Mouse (Mus musculus) hindbrain, postnatal 0 days (tissue): ENCODE data around the gene Slc39a9. TPM values are rescaled to one million over a fixed set of nuclear protein-coding genes. Genes with fewer than 3 reads are reported as not detected.
A peak's percentile ranks its signal among the peaks of the same experiment; 100 is the strongest.

Experiments
- ATAC-seq: fragments of 200-750 bp; cut with Nextera tagmentation; 2 replicates; pipeline ENCODE4 v1.8.0; 2017; ENCODE audit warnings: mild to moderate bottlenecking, moderate TSS enrichment, moderate library complexity
- DNase-seq: peaks from one replicate; pipeline ENCODE4 v3.0.0-alpha.2; 2015; ENCODE audit warnings: low spot score
- H3K27ac ChIP-seq: fragments of 300-500 bp; sonication (generic); 2 replicates; pipeline ENCODE4 v1.5.1; 2014; ENCODE audit warnings: mild to moderate bottlenecking
- H3K27me3 ChIP-seq: fragments of 300-500 bp; sonication (generic); 2 replicates; pipeline ENCODE4 v1.6.1; 2014; ENCODE audit warnings: low read length, mixed read lengths; ENCODE audit not compliant: insufficient read depth
- H3K36me3 ChIP-seq: fragments of 300-500 bp; sonication (generic); 2 replicates; pipeline ENCODE4 v1.6.1; 2014; ENCODE audit warnings: low read length, mixed read lengths; ENCODE audit not compliant: insufficient read depth
- H3K4me1 ChIP-seq: fragments of 300-500 bp; sonication (generic); 2 replicates; pipeline ENCODE4 v1.6.1; 2014; ENCODE audit warnings: antibody characterized with exemption, low read length, mixed read lengths; ENCODE audit not compliant: insufficient read depth
- H3K4me2 ChIP-seq: fragments of 300-500 bp; sonication (generic); 2 replicates; pipeline ENCODE4 v1.6.1; 2014; ENCODE audit warnings: low read depth, mild to moderate bottlenecking, low read length, moderate library complexity, mixed read lengths
- H3K4me3 ChIP-seq: fragments of 300-500 bp; sonication (generic); 2 replicates; pipeline ENCODE4 v1.5.1; 2014; ENCODE audit warnings: low read length
- H3K9ac ChIP-seq: fragments of 300-500 bp; sonication (generic); replicated peaks from 2 replicates; pipeline ENCODE4 v1.6.1; 2014; ENCODE audit warnings: mild to moderate bottlenecking, low read length, moderate library complexity, mixed read lengths
- H3K9me3 ChIP-seq: fragments of 300-500 bp; sonication (generic); 2 replicates; pipeline ENCODE4 v1.6.1; 2016; ENCODE audit warnings: low read length, mixed read lengths
- CTCF ChIP-seq: IDR thresholded peaks from 2 replicates; pipeline ENCODE4 v1.5.1; 2016; ENCODE audit warnings: antibody characterized with exemption, control low read depth, low read depth
- WGBS: fragments of 180-500 bp; shearing (Covaris S2); extraction: QIAGEN DNeasy Blood & Tissue Kit; methylation state at CpG from one replicate; pipeline ENCODE4 v1.1.7; 2014; 5-methylcytosine and 5-hydroxymethylcytosine counted together
- polyA plus RNA-seq: library from polyadenylated mRNA; unstranded; fragments of >200 nt; fragmentation: Nextera tagmentation; extraction: Ambion mirVana; gene quantifications from 2 replicates; pipeline ENCODE4 v1.2.1, GENCODE M21; 2015
- total RNA-seq: library from RNA; depleted of rRNA; stranded (reverse); fragments of >200 nt; gene quantifications from 2 replicates; pipeline ENCODE4 v1.2.3, GENCODE M21; 2014

The Slc39a9 gene
- total and polyA plus RNA-seq, 2 experiments from 2014 or later: 17.7 to 19.4 TPM

DNA sequence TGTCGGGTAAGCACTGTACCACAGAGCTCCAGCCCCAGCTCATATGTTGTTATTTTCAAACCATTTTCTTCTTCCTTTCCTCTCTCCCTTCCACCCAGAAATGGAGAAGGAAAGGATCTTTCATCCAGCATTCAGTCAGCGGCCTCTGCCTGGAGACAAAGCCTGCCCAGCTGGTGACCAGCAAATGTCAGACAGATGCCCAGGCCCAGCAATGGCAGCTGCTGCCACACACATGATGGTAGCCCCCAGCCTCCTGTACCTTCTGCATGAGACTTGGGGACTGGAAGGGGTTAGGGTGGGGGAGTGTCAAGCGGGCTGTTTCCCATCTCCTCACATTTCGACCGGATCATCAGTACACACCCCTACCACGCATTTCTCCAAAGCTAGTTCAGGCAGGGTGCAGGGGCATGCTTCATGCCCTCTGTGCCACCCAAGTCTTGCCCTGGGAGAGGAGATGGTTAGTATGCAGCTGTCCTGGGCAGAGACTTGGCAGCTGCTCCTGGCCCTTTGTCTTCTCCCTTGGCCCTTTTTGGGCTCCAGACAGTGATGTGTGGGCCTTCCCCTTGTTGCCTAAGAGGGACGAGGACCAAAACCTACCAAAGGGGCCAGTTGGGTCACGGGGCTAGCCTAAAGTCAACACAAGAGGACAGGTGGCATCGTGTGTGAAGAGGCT, 42.0 kb upstream of the Slc39a9 start:
- no peak for TF ChIP-seq CTCF
- ATAC-seq (peak; percentile 30; the same call in 1 of the 2 replicates), DNase-seq (peak; percentile 39)
- Histone ChIP-seq H3K4me3 (no peak overlapping the region), H3K9ac (no peak overlapping the region), H3K27ac (no peak overlapping the region), H3K27me3 (no peaks in the 10 kb centered on the region), H3K36me3 (no peaks in the 10 kb centered on the region), H3K4me1 (peaks cover 8% of the 10 kb centered on the region), H3K4me2 (no peak overlapping the region), H3K9me3 (no peaks in the 10 kb centered on the region)
- 65% methylated on average over 9 of the region's 9 CpGs for WGBS

DNA sequence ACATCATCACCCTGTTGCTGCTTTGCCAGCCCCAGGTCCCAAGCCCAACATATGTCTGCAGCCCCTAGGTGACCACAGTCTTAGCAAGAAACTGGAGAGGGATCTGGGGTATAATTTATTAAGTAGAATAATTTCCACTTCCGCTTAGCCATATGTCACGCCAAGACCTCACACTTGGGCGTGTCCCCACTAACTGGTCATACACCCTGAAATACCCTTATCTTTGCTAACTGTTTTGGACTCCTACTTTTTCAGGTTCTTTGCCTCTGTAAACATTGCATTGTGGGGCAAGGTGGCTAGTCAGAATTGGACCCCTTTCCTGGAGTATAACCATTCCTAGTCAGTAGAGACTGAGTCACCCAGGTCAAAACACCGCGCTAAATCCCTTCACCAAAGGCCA, 41.3 kb upstream of the Slc39a9 start:
- no peaks in the 10 kb centered on the region for H3K36me3 ChIP-seq
- DNase-seq: no peak
- no peak overlapping the region for H3K4me3 ChIP-seq
- no peak for TF ChIP-seq CTCF
- no peak for ATAC-seq
- H3K9ac ChIP-seq: no peak overlapping the region
- H3K27ac ChIP-seq: no peak overlapping the region
- no peak overlapping the region for H3K4me2 ChIP-seq
- no peaks in the 10 kb centered on the region for H3K9me3 ChIP-seq
- peaks cover 8% of the 10 kb centered on the region for H3K4me1 ChIP-seq
- WGBS: 96% methylated on average over 5 of the region's 5 CpGs
- H3K27me3 ChIP-seq: no peaks in the 10 kb centered on the region

DNA sequence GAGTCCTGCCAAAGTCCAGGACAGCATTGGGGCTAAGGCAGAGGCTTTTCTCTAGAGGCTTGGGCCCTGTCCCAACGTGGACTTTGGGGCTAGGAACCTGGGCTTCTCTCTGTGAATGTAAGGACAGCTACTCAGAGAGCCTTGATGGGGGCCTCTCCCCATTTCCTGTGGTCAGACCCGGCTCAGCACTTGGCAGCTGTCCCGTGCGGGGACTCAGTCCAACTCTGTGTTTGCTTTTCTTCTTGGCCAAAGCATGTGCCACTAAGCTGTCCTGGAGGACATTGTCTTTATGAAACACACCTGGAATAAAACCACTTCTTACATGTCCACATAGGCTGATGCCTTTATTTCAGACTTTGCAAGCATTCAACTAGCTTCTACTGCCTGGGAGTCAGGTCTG, 40.1 kb upstream of the Slc39a9 start:
- H3K27ac ChIP-seq: peak overlapping the region; percentile 23; the same call in 1 of the 2 replicates

DNA sequence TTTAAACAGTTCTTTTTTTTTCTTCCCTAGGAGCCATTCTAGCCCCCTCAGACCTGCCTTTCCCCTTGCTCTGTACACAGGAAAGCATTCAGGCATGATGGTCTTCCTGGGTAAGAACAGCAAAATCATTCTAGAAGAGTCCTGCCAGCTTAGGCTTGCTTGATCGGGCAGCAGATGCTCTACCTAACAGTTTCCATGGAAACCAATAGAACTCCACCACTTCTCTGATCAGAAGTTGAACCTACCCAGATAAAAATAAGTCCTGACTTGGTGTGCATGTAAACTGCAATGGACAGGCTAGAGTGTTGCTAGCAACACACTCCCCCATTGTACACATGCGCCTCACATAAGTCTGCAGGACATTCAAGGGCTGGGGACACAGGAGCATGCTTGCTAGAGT, 39.5 kb upstream of the Slc39a9 start:
- no peaks in the 10 kb centered on the region for H3K36me3 ChIP-seq
- H3K9me3 ChIP-seq: no peaks in the 10 kb centered on the region
- H3K9ac ChIP-seq: no peak overlapping the region
- no peak overlapping the region for H3K4me2 ChIP-seq
- ATAC-seq: peak; percentile 25; the same call in 1 of the 2 replicates
- no peak overlapping the region for H3K4me3 ChIP-seq
- WGBS: 54% methylated on average over 2 of the region's 2 CpGs
- H3K27me3 ChIP-seq: no peaks in the 10 kb centered on the region
- H3K4me1 ChIP-seq: peaks cover 8% of the 10 kb centered on the region; the same call in 1 of the 2 replicates
- H3K27ac ChIP-seq: peak overlapping the region; percentile 23; the same call in 1 of the 2 replicates
- TF ChIP-seq CTCF: no peak
- peak; percentile 45 for DNase-seq

More for the DNA sequence above, 40.1 kb upstream of the Slc39a9 start:
- Histone ChIP-seq H3K36me3 (no peaks in the 10 kb centered on the region), H3K9ac (no peak overlapping the region), H3K4me3 (no peak overlapping the region), H3K9me3 (no peaks in the 10 kb centered on the region), H3K27me3 (no peaks in the 10 kb centered on the region), H3K4me2 (no peak overlapping the region), H3K4me1 (peaks cover 8% of the 10 kb centered on the region)
- no peak for ATAC-seq
- WGBS: 42% methylated on average over 4 of the region's 4 CpGs
- peak; percentile 35 for DNase-seq
- no peak for TF ChIP-seq CTCF

DNA sequence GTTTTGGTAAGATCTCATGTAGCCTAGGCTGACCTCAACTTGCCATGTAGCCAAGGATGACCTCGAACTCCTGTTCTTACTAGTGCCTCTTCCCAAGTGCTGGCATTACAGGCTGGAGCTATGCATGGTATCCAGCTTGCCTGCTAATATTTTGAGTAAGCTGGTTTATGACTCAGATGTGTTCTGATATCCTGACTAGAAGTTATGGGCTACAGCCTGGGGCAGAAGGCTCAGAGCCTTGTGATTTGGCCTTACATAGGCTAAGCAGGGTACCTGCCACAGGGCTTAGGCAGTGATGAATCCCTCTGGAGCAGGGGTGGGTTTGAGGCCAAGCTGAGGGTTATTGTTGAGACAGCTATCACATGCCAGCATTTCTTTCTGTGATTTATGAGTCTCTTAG, 35.1 kb upstream of the Slc39a9 start:
- WGBS: 96% methylated on average over 1 of the region's 1 CpGs
- H3K9ac ChIP-seq: no peak overlapping the region

DNA sequence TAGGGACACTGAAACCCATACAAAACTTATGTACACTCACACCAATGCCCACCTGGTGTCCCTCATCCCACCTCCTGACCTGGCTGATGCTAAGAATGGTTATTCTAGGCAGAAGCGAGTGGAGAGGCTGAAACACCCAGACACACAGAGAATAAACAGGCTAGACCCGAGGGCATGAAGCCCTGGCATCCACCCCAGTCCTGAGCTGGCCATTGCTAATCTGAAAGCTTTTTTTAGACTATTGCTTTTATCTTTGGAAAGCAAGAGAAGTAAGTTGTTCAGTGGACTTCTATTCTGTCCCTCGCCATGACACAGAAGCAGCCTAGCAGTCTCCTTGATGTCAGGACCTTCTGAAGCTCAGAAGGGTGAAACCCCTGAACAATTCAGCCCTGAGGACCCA, 33.8 kb upstream of the Slc39a9 start:
- WGBS: 62% methylated on average over 3 of the region's 3 CpGs

More for the DNA sequence above, 35.1 kb upstream of the Slc39a9 start:
- H3K27me3 ChIP-seq: no peaks in the 10 kb centered on the region
- H3K4me3 ChIP-seq: no peak overlapping the region
- no peak overlapping the region for H3K4me2 ChIP-seq
- no peak for ATAC-seq
- H3K4me1 ChIP-seq: peaks cover 8% of the 10 kb centered on the region; the same call in 1 of the 2 replicates
- TF ChIP-seq CTCF: no peak
- H3K9me3 ChIP-seq: no peaks in the 10 kb centered on the region
- H3K36me3 ChIP-seq: no peaks in the 10 kb centered on the region
- H3K27ac ChIP-seq: no peak overlapping the region
- no peak for DNase-seq

More for the DNA sequence above, 33.8 kb upstream of the Slc39a9 start:
- ATAC-seq (no peak), DNase-seq (no peak)
- no peak overlapping the region for H3K4me2 ChIP-seq
- H3K4me1 ChIP-seq: no peaks in the 10 kb centered on the region
- H3K9me3 ChIP-seq: no peaks in the 10 kb centered on the region
- no peak overlapping the region for H3K27ac ChIP-seq
- no peak for TF ChIP-seq CTCF
- no peak overlapping the region for H3K9ac ChIP-seq
- no peak overlapping the region for H3K4me3 ChIP-seq
- H3K27me3 ChIP-seq: no peaks in the 10 kb centered on the region
- H3K36me3 ChIP-seq: no peaks in the 10 kb centered on the region
